Mouse (Mus musculus) myocyte (in vitro differentiated cells): ENCODE measurements around the gene Ralgapa2. TPM values are rescaled to one million over a fixed set of nuclear protein-coding genes. Genes with fewer than 3 reads are reported as not detected.
A peak's percentile ranks its signal among the peaks of the same experiment; 100 is the strongest.

Experiments
- H3K27me3 ChIP-seq: one replicate; pipeline ENCODE4 v1.6.1; 2011; ENCODE audit not compliant: control insufficient read depth, insufficient read depth, insufficient read length
- H3K36me3 ChIP-seq: one replicate; pipeline ENCODE4 v1.6.1; 2011; ENCODE audit not compliant: control insufficient read depth, insufficient read depth
- H3K4me2 ChIP-seq: one replicate; pipeline ENCODE4 v1.6.1; 2011; ENCODE audit warnings: low read depth, control low read depth
- H3K4me3 ChIP-seq: one replicate; pipeline ENCODE4 v1.5.1; 2011; ENCODE audit warnings: mild to moderate bottlenecking, control low read depth, moderate library complexity
- H3K79me2 ChIP-seq: one replicate; pipeline ENCODE4 v1.6.1; 2011; ENCODE audit not compliant: control insufficient read depth, insufficient read depth
- H3ac ChIP-seq: one replicate; pipeline ENCODE4 v1.6.1; 2011; ENCODE audit not compliant: control insufficient read depth, insufficient read length
- CEBPB ChIP-seq: IDR thresholded peaks from 2 replicates; pipeline ENCODE4 v1.6.1; 2011; ENCODE audit warnings: mild to moderate bottlenecking, moderate library complexity; ENCODE audit not compliant: poor library complexity, insufficient read depth, severe bottlenecking
- E2F4 ChIP-seq: IDR thresholded peaks from one replicate; pipeline ENCODE4 v1.6.1; 2011; ENCODE audit warnings: mild to moderate bottlenecking, control low read depth, moderate library complexity; ENCODE audit not compliant: insufficient read depth
- MAX ChIP-seq: IDR thresholded peaks from one replicate; pipeline ENCODE4 v1.6.1; 2011; ENCODE audit warnings: low read depth, mild to moderate bottlenecking, control low read depth
- MYOD1 ChIP-seq, 3 experiments: IDR thresholded peaks; one replicate each; pipeline ENCODE4 v1.6.1; 2011; ENCODE audit warnings: control low read depth in 2 of 3, low read depth in 2 of 3, mild to moderate bottlenecking in 2 of 3, moderate library complexity in 1 of 3; ENCODE audit not compliant: insufficient read length in 2 of 3, control insufficient read depth in 1 of 3
- MYOG ChIP-seq, 3 experiments: IDR thresholded peaks; one replicate each; pipeline ENCODE4 v1.6.1; 2011; ENCODE audit warnings: control low read depth in 2 of 3, low read depth in 2 of 3, mild to moderate bottlenecking in 2 of 3; ENCODE audit not compliant: insufficient read length in 2 of 3, control insufficient read depth in 1 of 3, insufficient read depth in 1 of 3
- POLR2A ChIP-seq: IDR thresholded peaks from one replicate; pipeline ENCODE4 v1.6.1; 2011; ENCODE audit warnings: low read depth, mild to moderate bottlenecking, control low read depth, moderate library complexity; ENCODE audit not compliant: insufficient read length
- POLR2AphosphoS2 ChIP-seq: IDR thresholded peaks from one replicate; pipeline ENCODE4 v1.6.1; 2011; ENCODE audit warnings: low read depth, control low read depth; ENCODE audit not compliant: insufficient read length
- REST ChIP-seq: IDR thresholded peaks from one replicate; pipeline ENCODE4 v1.6.1; 2011; ENCODE audit warnings: mild to moderate bottlenecking, control low read depth, moderate library complexity; ENCODE audit not compliant: insufficient read depth, insufficient read length
- SRF ChIP-seq: IDR thresholded peaks from one replicate; pipeline ENCODE4 v1.6.1; 2011; ENCODE audit warnings: low read depth; ENCODE audit not compliant: control insufficient read depth, insufficient read length
- TCF12 ChIP-seq: IDR thresholded peaks from one replicate; pipeline ENCODE4 v1.6.1; 2011; ENCODE audit warnings: mild to moderate bottlenecking, control low read depth; ENCODE audit not compliant: poor library complexity, insufficient read depth, severe bottlenecking
- TCF3 ChIP-seq: IDR thresholded peaks from one replicate; pipeline ENCODE4 v1.6.1; 2011; ENCODE audit warnings: low read depth, control low read depth; ENCODE audit not compliant: insufficient read length
- USF1 ChIP-seq: IDR thresholded peaks from one replicate; pipeline ENCODE4 v1.6.1; 2011; ENCODE audit warnings: low read depth, mild to moderate bottlenecking, control low read depth, moderate library complexity
- polyA plus RNA-seq: library from polyadenylated mRNA; unstranded; fragments of >200 nt; fragmentation: generic; extraction: Trizol; gene quantifications from one replicate; pipeline ENCODE4 v1.2.1, GENCODE M21; 2012; ENCODE audit warnings: missing spikeins

Ralgapa2 gene
- polyA plus RNA-seq, 1 experiment: 1.8 TPM

DNA sequence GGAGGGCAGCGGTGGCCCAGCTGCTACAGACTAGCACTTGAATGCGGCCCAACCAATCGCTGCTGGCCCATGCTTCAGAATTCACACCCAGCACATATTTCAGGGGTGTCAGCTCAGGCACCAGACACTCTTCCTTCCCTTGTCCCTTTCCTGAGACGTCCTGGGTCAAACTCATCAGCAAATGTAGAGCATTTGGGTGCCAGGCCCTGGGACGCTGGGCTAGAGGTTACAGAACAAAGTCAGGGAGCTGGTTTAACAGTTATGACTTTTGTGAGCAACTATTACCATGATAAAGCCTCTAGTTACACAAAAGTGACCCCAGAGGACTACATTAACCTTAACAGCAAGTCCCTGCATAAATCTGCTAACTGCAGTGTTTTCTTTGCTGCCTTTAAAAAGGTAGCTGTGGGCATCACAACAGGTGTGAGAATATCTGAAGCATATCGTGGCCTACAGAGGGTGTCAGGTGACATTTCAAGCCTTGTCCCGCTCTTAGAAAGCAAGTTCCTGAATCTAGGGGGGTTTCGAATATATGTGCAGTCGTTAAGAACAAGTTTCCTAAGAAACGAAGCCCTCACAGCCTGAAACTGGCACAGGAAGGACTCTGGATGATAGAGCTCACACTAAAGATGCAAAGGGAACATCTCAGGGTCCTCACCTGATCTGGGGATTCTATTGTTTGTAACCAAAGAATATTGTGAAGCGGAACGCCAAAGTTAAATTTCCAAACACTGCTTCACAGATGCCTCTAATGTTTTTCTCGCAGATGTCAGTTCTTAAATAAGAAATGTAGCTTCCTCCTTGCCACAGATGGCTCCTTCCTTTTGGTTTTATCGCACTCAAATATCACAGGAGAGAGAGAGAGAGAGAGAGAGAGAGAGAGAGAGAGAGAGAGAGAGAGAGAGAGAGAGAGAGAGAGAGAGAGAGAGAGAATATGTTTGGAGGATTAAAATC lies 295.8 kb downstream of the Ralgapa2 start:
- no peak overlapping the region for H3ac ChIP-seq
- H3K36me3 ChIP-seq: no peaks in the 10 kb centered on the region
- no peak overlapping the region for H3K4me2 ChIP-seq
- H3K79me2 ChIP-seq: no peaks in the 10 kb centered on the region
- H3K4me3 ChIP-seq: no peak overlapping the region
- TF ChIP-seq SRF: no peak
- no peak for TF ChIP-seq CEBPB
- TF ChIP-seq TCF12: no peak
- TF ChIP-seq MYOD1 (IDR thresholded peaks at IDR 0.05; ENCODE audit: control insufficient read depth in 1 of 3, insufficient read length in 2 of 3, low read depth in 2 of 3): no peak
- no peak for TF ChIP-seq MYOG (IDR thresholded peaks at IDR 0.05; ENCODE audit: control insufficient read depth in 1 of 3, insufficient read depth in 1 of 3, insufficient read length in 2 of 3, low read depth in 2 of 3)
- TF ChIP-seq TCF3: no peak
- TF ChIP-seq E2F4: no peak
- no peak for TF ChIP-seq REST
- no peak for TF ChIP-seq MAX
- no peak for TF ChIP-seq USF1
- no peak for TF ChIP-seq POLR2AphosphoS2
- no peak for TF ChIP-seq POLR2A
- peaks cover 25% of the 10 kb centered on the region for H3K27me3 ChIP-seq

DNA sequence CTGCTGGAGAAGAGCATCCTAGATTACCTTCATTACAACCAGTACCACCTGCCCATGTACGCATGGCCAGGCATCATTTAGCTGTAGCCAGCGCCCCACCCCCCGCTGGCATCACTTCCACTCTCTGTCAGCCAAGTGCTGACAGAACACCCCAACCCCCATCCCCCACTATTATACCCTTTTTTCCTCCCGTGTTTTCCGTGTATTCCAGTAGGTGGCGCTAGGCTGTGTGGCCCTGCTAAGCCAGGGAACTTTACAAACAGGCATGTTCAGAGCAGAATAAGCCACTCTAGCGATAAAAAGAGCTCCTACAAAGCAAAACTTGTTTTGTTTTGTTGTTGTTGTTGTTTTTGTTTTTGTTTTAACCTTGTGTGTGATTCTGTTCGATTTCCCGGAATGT lies 297.4 kb downstream of the Ralgapa2 start:
- Histone ChIP-seq H3K4me3 (no peak overlapping the region), H3K79me2 (no peaks in the 10 kb centered on the region), H3K36me3 (no peaks in the 10 kb centered on the region), H3ac (no peak overlapping the region), H3K27me3 (peaks cover 15% of the 10 kb centered on the region), H3K4me2 (peak overlapping the region; percentile 9)
- no peak for TF ChIP-seq E2F4
- TF ChIP-seq TCF3: no peak
- no peak for TF ChIP-seq MYOD1 (IDR thresholded peaks at IDR 0.05; ENCODE audit: control insufficient read depth in 1 of 3, insufficient read length in 2 of 3, low read depth in 2 of 3)

DNA sequence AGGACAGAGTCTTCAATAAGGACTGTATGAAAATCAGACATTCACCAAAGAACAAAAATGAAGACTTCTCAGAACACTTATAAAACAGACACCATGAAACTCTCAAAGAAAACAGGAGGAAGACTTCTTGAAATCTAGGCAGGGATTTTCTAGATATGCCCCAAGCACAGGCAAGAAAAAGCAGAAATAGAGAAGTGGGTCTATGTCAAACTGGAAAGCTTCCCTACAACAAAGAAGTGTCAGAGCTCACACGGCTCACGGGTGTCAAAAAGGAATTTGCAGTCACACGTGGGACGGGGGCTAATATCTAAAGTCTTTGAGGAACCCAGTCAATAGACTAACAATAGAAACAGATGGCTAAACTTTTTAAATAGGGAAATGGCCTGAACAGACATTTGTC lies 301.2 kb downstream of the Ralgapa2 start:
- H3ac ChIP-seq: no peak overlapping the region
- no peaks in the 10 kb centered on the region for H3K27me3 ChIP-seq
- H3K36me3 ChIP-seq: no peaks in the 10 kb centered on the region
- H3K4me2 ChIP-seq: no peak overlapping the region
- no peak overlapping the region for H3K4me3 ChIP-seq
- TF ChIP-seq TCF12 (no peak), E2F4 (no peak), SRF (no peak), MYOG (IDR thresholded peaks at IDR 0.05; ENCODE audit: control insufficient read depth in 1 of 3, insufficient read depth in 1 of 3, insufficient read length in 2 of 3, low read depth in 2 of 3) (no peak), REST (no peak)
- H3K79me2 ChIP-seq: no peaks in the 10 kb centered on the region

DNA sequence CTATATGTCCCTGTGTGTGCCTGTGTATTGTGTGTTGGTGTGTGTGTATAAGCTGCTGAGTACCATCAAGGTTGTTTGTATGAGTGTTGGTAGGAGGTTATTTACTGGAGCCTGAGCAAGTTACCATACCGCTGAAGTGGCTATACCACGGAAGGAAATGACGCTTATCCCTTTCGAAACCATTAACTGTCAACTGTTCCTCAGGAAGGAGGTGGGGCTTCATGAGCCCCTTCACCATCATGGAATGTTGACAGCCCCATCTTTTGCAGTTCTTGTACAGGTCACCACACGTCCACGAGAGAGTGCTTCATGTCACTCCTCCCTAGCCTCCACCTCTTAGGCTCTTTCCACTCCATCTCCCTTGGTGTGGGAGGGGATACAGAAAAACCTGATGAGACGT lies 314.2 kb downstream of the Ralgapa2 start:
- Histone ChIP-seq H3K27me3 (no peaks in the 10 kb centered on the region), H3ac (no peak overlapping the region), H3K4me3 (no peak overlapping the region), H3K4me2 (no peak overlapping the region), H3K79me2 (no peaks in the 10 kb centered on the region), H3K36me3 (no peaks in the 10 kb centered on the region)
- TF ChIP-seq MYOD1 (IDR thresholded peaks at IDR 0.05; ENCODE audit: control insufficient read depth in 1 of 3, insufficient read length in 2 of 3, low read depth in 2 of 3) (no peak), SRF (no peak), MYOG (IDR thresholded peaks at IDR 0.05; ENCODE audit: control insufficient read depth in 1 of 3, insufficient read depth in 1 of 3, insufficient read length in 2 of 3, low read depth in 2 of 3) (no peak), POLR2A (no peak), REST (no peak), E2F4 (no peak), POLR2AphosphoS2 (no peak), USF1 (no peak), TCF12 (no peak), TCF3 (no peak), MAX (no peak), CEBPB (no peak)

DNA sequence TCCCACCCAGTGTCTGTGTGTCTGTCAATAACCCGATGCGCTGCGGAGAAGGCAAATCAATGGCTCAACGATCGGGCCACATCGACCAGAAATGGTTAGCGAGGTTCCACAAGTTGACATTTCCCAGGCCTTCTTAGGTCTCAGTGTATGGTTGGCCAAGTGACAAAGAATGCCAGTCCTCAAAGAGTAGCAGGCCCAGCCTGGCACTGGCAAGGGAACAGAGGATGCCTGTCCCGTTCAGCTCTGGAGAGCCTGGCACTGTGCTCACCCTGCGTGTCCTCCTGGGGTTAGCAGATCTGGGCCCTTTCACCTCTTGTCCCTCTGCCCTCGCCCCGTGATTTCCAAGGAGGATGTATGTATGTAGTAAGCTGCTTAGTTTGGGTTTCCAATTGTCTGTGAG lies 316.0 kb downstream of the Ralgapa2 start:
- H3K4me3 ChIP-seq: no peak overlapping the region
- H3K79me2 ChIP-seq: no peaks in the 10 kb centered on the region
- H3K4me2 ChIP-seq: no peak overlapping the region
- TF ChIP-seq MYOD1 (IDR thresholded peaks at IDR 0.05; ENCODE audit: control insufficient read depth in 1 of 3, insufficient read length in 2 of 3, low read depth in 2 of 3) (no peak), MAX (no peak), REST (no peak), MYOG (IDR thresholded peaks at IDR 0.05; ENCODE audit: control insufficient read depth in 1 of 3, insufficient read depth in 1 of 3, insufficient read length in 2 of 3, low read depth in 2 of 3) (no peak), POLR2A (no peak), POLR2AphosphoS2 (no peak), CEBPB (no peak), SRF (no peak), TCF3 (no peak), E2F4 (no peak), TCF12 (no peak), USF1 (no peak)
- no peak overlapping the region for H3ac ChIP-seq
- no peaks in the 10 kb centered on the region for H3K36me3 ChIP-seq
- peaks cover 5% of the 10 kb centered on the region for H3K27me3 ChIP-seq
